Mouse (Mus musculus): Measurements from ENCODE around the gene Pip4k2a. TPM values are rescaled to one million over a fixed set of nuclear protein-coding genes. Genes with fewer than 3 reads are reported as not detected.

Pip4k2a gene
- polyA plus RNA-seq, 1 experiment from 2014 or later, result 14.2 TPM

DNA sequence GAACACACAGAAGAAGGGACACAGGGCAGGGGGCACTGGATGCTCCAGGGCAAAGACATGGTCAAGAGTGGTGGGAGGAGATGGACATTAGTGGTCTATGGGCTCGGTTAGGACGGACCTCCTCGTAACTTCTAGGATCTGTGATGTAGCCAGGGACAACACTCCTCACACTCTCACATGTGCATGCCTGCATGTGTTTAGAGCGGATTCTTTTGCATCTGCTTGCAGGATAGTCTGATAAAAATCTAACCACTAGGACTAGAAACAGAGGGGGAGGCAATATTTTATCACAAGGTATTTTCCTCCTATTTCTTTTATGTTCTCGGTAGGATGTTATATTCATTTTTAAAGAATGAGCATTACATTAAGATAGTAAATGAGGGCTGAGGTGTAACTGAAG lies 38.4 kb downstream of the Pip4k2a start:
- DNase-seq (ENCODE audit: low spot score) (no peak), ATAC-seq (ENCODE audit: low FRiP score) (no peak)
- Histone ChIP-seq H3K9me3 (ENCODE audit: control insufficient read depth, low read length) (no peaks in the 10 kb centered on the region), H3K4me3 (replicated peaks; ENCODE audit: low read length) (no peak overlapping the region), H3K4me1 (replicated peaks; ENCODE audit: control insufficient read depth, insufficient read depth, low read length) (peaks cover 4% of the 10 kb centered on the region; the same call in 1 of the 2 replicates), H3K4me2 (replicated peaks) (no peak overlapping the region), H3K27ac (no peak overlapping the region), H3K9ac (no peak overlapping the region), H3K36me3 (replicated peaks; ENCODE audit: control insufficient read depth, insufficient read depth) (no peaks in the 10 kb centered on the region), H3K27me3 (ENCODE audit: control insufficient read depth, insufficient read depth, low read length) (no peaks in the 10 kb centered on the region)
- WGBS, result 92% methylated on average over 5 of the region's 5 CpGs

- Histone ChIP-seq H3K9me3 (ENCODE audit: control insufficient read depth, low read length) (no peaks in the 10 kb centered on the region), H3K36me3 (replicated peaks; ENCODE audit: control insufficient read depth, insufficient read depth) (no peaks in the 10 kb centered on the region), H3K4me2 (replicated peaks) (no peak overlapping the region), H3K4me3 (replicated peaks; ENCODE audit: low read length) (no peak overlapping the region), H3K27ac (no peak overlapping the region), H3K27me3 (ENCODE audit: control insufficient read depth, insufficient read depth, low read length) (no peaks in the 10 kb centered on the region), H3K9ac (no peak overlapping the region), H3K4me1 (replicated peaks; ENCODE audit: control insufficient read depth, insufficient read depth, low read length) (peaks cover 4% of the 10 kb centered on the region; the same call in 1 of the 2 replicates)
- WGBS, result 93% methylated on average over 6 of the region's 6 CpGs
- ATAC-seq (ENCODE audit: low FRiP score), result no peak
- no peak for DNase-seq (ENCODE audit: low spot score)
Measured at GRCm38 (mm10) chr2:18959008-18959407, 38.9 kb downstream of the Pip4k2a start.

DNA sequence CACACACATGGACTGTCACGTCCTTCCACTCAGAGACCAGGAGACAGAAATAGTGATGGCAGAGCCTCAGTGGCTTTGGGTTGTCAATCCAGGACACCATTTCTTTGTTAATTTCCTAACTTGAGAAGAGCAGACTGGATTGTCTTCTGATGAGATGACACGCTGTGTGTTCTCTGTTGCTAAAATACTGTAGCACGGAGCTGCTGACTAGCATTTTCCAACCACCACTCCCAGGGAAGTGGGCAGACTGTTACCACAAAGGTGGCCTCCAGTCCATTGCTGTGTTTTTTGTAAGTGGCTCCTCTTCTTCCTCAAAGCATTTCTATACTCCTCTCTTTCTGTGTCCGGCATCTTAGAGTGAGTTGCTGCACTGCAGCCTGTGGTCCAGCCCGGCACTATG lies 39.4 kb downstream of the Pip4k2a start:
- 97% methylated on average over 5 of the region's 5 CpGs for WGBS
- Histone ChIP-seq H3K4me1 (replicated peaks; ENCODE audit: control insufficient read depth, insufficient read depth, low read length) (peaks cover 4% of the 10 kb centered on the region; the same call in 1 of the 2 replicates), H3K4me2 (replicated peaks) (no peak overlapping the region), H3K9ac (no peak overlapping the region), H3K27ac (no peak overlapping the region), H3K9me3 (ENCODE audit: control insufficient read depth, low read length) (no peaks in the 10 kb centered on the region), H3K4me3 (replicated peaks; ENCODE audit: low read length) (no peak overlapping the region), H3K36me3 (replicated peaks; ENCODE audit: control insufficient read depth, insufficient read depth) (no peaks in the 10 kb centered on the region), H3K27me3 (ENCODE audit: control insufficient read depth, insufficient read depth, low read length) (no peaks in the 10 kb centered on the region)
- DNase-seq (ENCODE audit: low spot score) (no peak), ATAC-seq (ENCODE audit: low FRiP score) (no peak)

DNA sequence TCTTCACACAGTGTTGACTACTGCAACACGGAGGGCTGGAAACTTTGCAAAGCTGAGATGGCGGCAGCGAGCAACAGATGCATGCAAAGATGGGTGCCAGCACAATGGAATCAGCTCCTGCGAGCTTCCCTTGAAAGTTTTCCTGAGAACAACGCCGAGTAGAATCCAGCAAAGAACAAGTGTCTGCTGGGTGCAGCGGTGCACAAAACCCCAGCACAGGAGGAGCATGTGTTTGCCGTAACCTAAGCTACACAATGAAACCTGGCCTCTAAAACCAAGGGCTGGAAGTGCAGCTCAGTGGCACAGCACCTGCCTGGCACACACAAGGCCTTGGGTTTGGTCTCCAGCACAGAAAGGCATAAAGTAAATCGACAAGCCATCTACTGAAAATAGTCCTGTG lies 39.9 kb downstream of the Pip4k2a start:
- DNase-seq (ENCODE audit: low spot score), result no peak
- no peak overlapping the region for H3K27ac ChIP-seq
- no peaks in the 10 kb centered on the region for H3K36me3 ChIP-seq (replicated peaks; ENCODE audit: control insufficient read depth, insufficient read depth)
- H3K4me2 ChIP-seq (replicated peaks), result no peak overlapping the region
- H3K9me3 ChIP-seq (ENCODE audit: control insufficient read depth, low read length), result no peaks in the 10 kb centered on the region
- no peak overlapping the region for H3K9ac ChIP-seq
- no peak for ATAC-seq (ENCODE audit: low FRiP score)
- WGBS, result 78% methylated on average over 9 of the region's 9 CpGs
- H3K4me1 ChIP-seq (replicated peaks; ENCODE audit: control insufficient read depth, insufficient read depth, low read length), result peaks cover 4% of the 10 kb centered on the region; the same call in 1 of the 2 replicates
- H3K27me3 ChIP-seq (ENCODE audit: control insufficient read depth, insufficient read depth, low read length), result no peaks in the 10 kb centered on the region
- no peak overlapping the region for H3K4me3 ChIP-seq (replicated peaks; ENCODE audit: low read length)

DNA sequence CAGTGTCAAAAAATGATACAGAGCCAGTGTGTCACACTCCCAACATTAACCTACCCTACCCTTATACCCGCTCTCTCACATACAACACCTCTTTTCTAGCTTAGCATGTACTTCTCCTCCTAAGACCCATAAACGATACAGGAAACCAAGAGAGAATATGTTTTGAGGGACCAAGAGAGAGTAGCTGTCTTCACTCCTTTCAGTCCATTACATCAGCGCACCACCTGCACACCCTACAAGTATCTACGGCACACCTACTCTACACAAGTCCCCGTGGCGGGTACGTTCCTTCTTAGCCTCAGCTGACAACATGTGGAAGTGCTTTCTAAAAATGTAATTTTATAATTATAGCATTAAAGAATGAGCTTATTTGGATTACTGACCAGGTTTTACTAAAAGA lies 40.5 kb downstream of the Pip4k2a start:
- no peak for ATAC-seq (ENCODE audit: low FRiP score)
- no peak for DNase-seq (ENCODE audit: low spot score)
- no peaks in the 10 kb centered on the region for H3K36me3 ChIP-seq (replicated peaks; ENCODE audit: control insufficient read depth, insufficient read depth)
- H3K4me2 ChIP-seq (replicated peaks), result no peak overlapping the region
- 96% methylated on average over 7 of the region's 7 CpGs for WGBS
- H3K4me1 ChIP-seq (replicated peaks; ENCODE audit: control insufficient read depth, insufficient read depth, low read length), result peaks cover 4% of the 10 kb centered on the region; the same call in 1 of the 2 replicates
- no peaks in the 10 kb centered on the region for H3K9me3 ChIP-seq (ENCODE audit: control insufficient read depth, low read length)
- no peaks in the 10 kb centered on the region for H3K27me3 ChIP-seq (ENCODE audit: control insufficient read depth, insufficient read depth, low read length)
- H3K27ac ChIP-seq, result no peak overlapping the region
- no peak overlapping the region for H3K9ac ChIP-seq
- no peak overlapping the region for H3K4me3 ChIP-seq (replicated peaks; ENCODE audit: low read length)

- Histone ChIP-seq H3K9me3 (ENCODE audit: control insufficient read depth, low read length) (no peaks in the 10 kb centered on the region), H3K27ac (no peak overlapping the region), H3K36me3 (replicated peaks; ENCODE audit: control insufficient read depth, insufficient read depth) (no peaks in the 10 kb centered on the region), H3K4me2 (replicated peaks) (no peak overlapping the region), H3K9ac (no peak overlapping the region), H3K4me3 (replicated peaks; ENCODE audit: low read length) (no peak overlapping the region), H3K27me3 (ENCODE audit: control insufficient read depth, insufficient read depth, low read length) (no peaks in the 10 kb centered on the region), H3K4me1 (replicated peaks; ENCODE audit: control insufficient read depth, insufficient read depth, low read length) (peaks cover 4% of the 10 kb centered on the region; the same call in 1 of the 2 replicates)
- no peak for ATAC-seq (ENCODE audit: low FRiP score)
- 65% methylated on average over 7 of the region's 7 CpGs for WGBS
- no peak for DNase-seq (ENCODE audit: low spot score)
Measured at GRCm38 (mm10) chr2:18956945-18957344, 41.0 kb downstream of the Pip4k2a start.

GRCm38 (mm10) chr2:18956424-18956823 lies 41.5 kb downstream of the Pip4k2a start:
- no peaks in the 10 kb centered on the region for H3K36me3 ChIP-seq (replicated peaks; ENCODE audit: control insufficient read depth, insufficient read depth)
- H3K4me2 ChIP-seq (replicated peaks), result no peak overlapping the region
- ATAC-seq (ENCODE audit: low FRiP score) (no peak), DNase-seq (ENCODE audit: low spot score) (no peak)
- no peak overlapping the region for H3K27ac ChIP-seq
- H3K27me3 ChIP-seq (ENCODE audit: control insufficient read depth, insufficient read depth, low read length), result no peaks in the 10 kb centered on the region
- H3K4me1 ChIP-seq (replicated peaks; ENCODE audit: control insufficient read depth, insufficient read depth, low read length), result peaks cover 4% of the 10 kb centered on the region; the same call in 1 of the 2 replicates
- H3K4me3 ChIP-seq (replicated peaks; ENCODE audit: low read length), result no peak overlapping the region
- WGBS, result 79% methylated on average over 3 of the region's 3 CpGs
- no peaks in the 10 kb centered on the region for H3K9me3 ChIP-seq (ENCODE audit: control insufficient read depth, low read length)
- H3K9ac ChIP-seq, result no peak overlapping the region

- 93% methylated on average over 13 of the region's 13 CpGs for WGBS
- Histone ChIP-seq H3K9me3 (ENCODE audit: control insufficient read depth, low read length) (no peaks in the 10 kb centered on the region), H3K4me2 (replicated peaks) (no peak overlapping the region), H3K4me3 (replicated peaks; ENCODE audit: low read length) (no peak overlapping the region), H3K27ac (no peak overlapping the region), H3K9ac (no peak overlapping the region), H3K27me3 (ENCODE audit: control insufficient read depth, insufficient read depth, low read length) (no peaks in the 10 kb centered on the region), H3K36me3 (replicated peaks; ENCODE audit: control insufficient read depth, insufficient read depth) (no peaks in the 10 kb centered on the region), H3K4me1 (replicated peaks; ENCODE audit: control insufficient read depth, insufficient read depth, low read length) (peaks cover 4% of the 10 kb centered on the region; the same call in 1 of the 2 replicates)
- no peak for DNase-seq (ENCODE audit: low spot score)
- ATAC-seq (ENCODE audit: low FRiP score), result no peak
Measured at GRCm38 (mm10) chr2:18955671-18956070, 42.3 kb downstream of the Pip4k2a start.

DNA sequence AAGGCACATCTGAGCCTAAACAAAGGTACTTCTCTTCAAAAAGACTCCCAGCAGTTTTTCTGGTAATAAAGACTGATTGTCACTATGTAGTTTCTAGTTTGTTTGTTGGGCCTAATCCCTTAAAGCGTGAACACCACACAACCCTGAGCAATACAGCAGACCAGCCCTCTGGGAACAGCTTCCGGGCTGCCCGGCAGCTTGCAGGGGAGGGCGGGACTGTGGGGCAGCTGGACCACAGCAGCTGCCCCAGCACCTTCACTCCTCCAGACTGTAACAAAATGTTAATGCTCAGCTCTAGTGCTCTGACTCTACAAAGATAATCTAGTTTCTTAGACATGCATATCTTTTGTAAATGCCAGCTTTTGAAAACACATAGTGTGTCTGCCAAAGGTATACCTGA lies 42.9 kb downstream of the Pip4k2a start:
- WGBS, result 38% methylated on average over 4 of the region's 4 CpGs
- H3K4me3 ChIP-seq (replicated peaks; ENCODE audit: low read length), result no peak overlapping the region

GRCm38 (mm10) chr2:18954422-18954821 lies 43.5 kb downstream of the Pip4k2a start:
- Histone ChIP-seq H3K27me3 (ENCODE audit: control insufficient read depth, insufficient read depth, low read length) (no peaks in the 10 kb centered on the region), H3K9ac (no peak overlapping the region), H3K36me3 (replicated peaks; ENCODE audit: control insufficient read depth, insufficient read depth) (no peaks in the 10 kb centered on the region), H3K27ac (no peak overlapping the region), H3K4me1 (replicated peaks; ENCODE audit: control insufficient read depth, insufficient read depth, low read length) (no peaks in the 10 kb centered on the region), H3K4me2 (replicated peaks) (no peak overlapping the region), H3K4me3 (replicated peaks; ENCODE audit: low read length) (no peak overlapping the region), H3K9me3 (ENCODE audit: control insufficient read depth, low read length) (no peaks in the 10 kb centered on the region)
- ATAC-seq (ENCODE audit: low FRiP score), result no peak
- DNase-seq (ENCODE audit: low spot score), result no peak
- WGBS, result 76% methylated on average over 4 of the region's 4 CpGs

More for the DNA sequence above, 42.9 kb downstream of the Pip4k2a start:
- no peak overlapping the region for H3K9ac ChIP-seq
- H3K27ac ChIP-seq, result no peak overlapping the region
- ATAC-seq (ENCODE audit: low FRiP score), result no peak
- H3K36me3 ChIP-seq (replicated peaks; ENCODE audit: control insufficient read depth, insufficient read depth), result no peaks in the 10 kb centered on the region
- no peak overlapping the region for H3K4me2 ChIP-seq (replicated peaks)
- H3K4me1 ChIP-seq (replicated peaks; ENCODE audit: control insufficient read depth, insufficient read depth, low read length), result no peaks in the 10 kb centered on the region
- no peak for DNase-seq (ENCODE audit: low spot score)
- H3K9me3 ChIP-seq (ENCODE audit: control insufficient read depth, low read length), result no peaks in the 10 kb centered on the region
- no peaks in the 10 kb centered on the region for H3K27me3 ChIP-seq (ENCODE audit: control insufficient read depth, insufficient read depth, low read length)
